ENCODE assay signal across 16 mouse cellular contexts in the genomic region with DNA sequence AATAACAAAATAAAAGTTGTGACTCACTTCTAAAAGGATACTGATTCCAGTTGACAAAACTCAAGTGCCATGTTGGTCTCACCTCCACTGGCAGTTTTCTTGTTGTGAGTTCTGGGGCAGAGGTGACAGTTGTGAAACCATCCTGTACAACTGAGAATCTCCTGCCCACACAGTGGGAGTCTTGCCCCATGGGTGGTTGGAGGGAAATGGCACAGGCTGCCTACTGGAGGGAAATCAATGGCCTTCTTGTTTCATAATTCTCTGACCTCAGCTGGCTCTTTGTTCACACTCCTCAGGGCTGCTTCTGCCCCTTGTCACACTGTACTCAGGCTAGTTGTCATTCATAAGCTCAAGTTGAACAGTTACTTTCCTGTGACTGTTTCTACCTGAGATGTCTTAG. TPM values are rescaled to one million over a fixed set of nuclear protein-coding genes. Genes with fewer than 3 reads are reported as not detected.
DNase-seq lines count a peak whose midpoint lies in the region; TF ChIP-seq lines count a peak whose summit lies in the region.
"Had no signal": no experiment of that assay in that cellular context is flagged by ENCODE, and none has a peak within 500 bp of the region (broad histone marks: within the 10 kb centered on the region; RNA-seq: fewer than 3 reads in every experiment).

No protein-coding gene starts in this region.

- H3K4me3 ChIP-seq in left cerebral cortex, adult 2 months = no peak overlapping the region
- no peak overlapping the region for H3K4me3 ChIP-seq in kidney, adult 2 months (ENCODE audit: insufficient read depth, low read depth, low read length)
- H3K4me3 ChIP-seq: limb, embryonic 15.5 days; neural tube, embryonic 13.5 days had no signal

- no peaks in the 10 kb centered on the region for H3K27me3 ChIP-seq in kidney, adult 2 months (replicated peaks; ENCODE audit: control insufficient read depth, insufficient read depth, low read length)
- H3K27me3 ChIP-seq: CH12.LX; limb, embryonic 15.5 days; neural tube, embryonic 13.5 days had no signal

- peak overlapping the region; percentile 3; the same call in 1 of the 2 replicates for H3K27ac ChIP-seq in left cerebral cortex, adult 2 months
- H3K27ac ChIP-seq in kidney, adult 2 months (ENCODE audit: insufficient read depth, low read depth, low read length) = no peak overlapping the region
- H3K27ac ChIP-seq: limb, embryonic 15.5 days; neural tube, embryonic 13.5 days had no signal

- peak; percentile 64 for DNase-seq in adrenal gland, postnatal 10 days
- DNase-seq in adrenal gland, adult 18-20 months (ENCODE audit: low spot score in 2 of 2) = no peak
- DNase-seq in left cerebral cortex, adult 2 months (ENCODE audit: extremely low spot score in 1 of 2, low spot score in 2 of 2) = no peak
- DNase-seq in left cerebral cortex, postnatal 4 days = no peak
- DNase-seq in adrenal gland, postnatal 25 days = peak; percentile 18
- peak; percentile 58 for DNase-seq in lung, postnatal 36 days
- DNase-seq in heart, postnatal 10 days = no peak
- DNase-seq in kidney, adult 2 months = no peak
- DNase-seq: cerebellum, adult 11 months; cerebellum, postnatal 14 days had no signal

- H3K36me3 ChIP-seq in kidney, adult 2 months (ENCODE audit: control insufficient read depth, insufficient read depth, low read length) = peaks cover 7% of the 10 kb centered on the region

- intact Hi-C loops in left cerebral cortex, adult 2 months (cut with DNase I) = no loop called here
- intact Hi-C loops in left cerebral cortex, postnatal 4 days (cut with DNase I) = no loop called here
- intact Hi-C loops in heart, postnatal 10 days (cut with DNase I) = loop anchor here (2.0 kb wide), 1 partner anchor 35 kb away; no protein-coding TSS in a partner anchor

- no peak for TF ChIP-seq POLR2A in kidney, adult 2 months (IDR thresholded peaks at IDR 0.05; ENCODE audit: low read depth, low read length)

- no peaks in the 10 kb centered on the region for H3K4me1 ChIP-seq in kidney, adult 2 months (ENCODE audit: control insufficient read depth, insufficient read depth, low read length)
- H3K4me1 ChIP-seq: limb, embryonic 15.5 days; neural tube, embryonic 13.5 days had no signal

- no peak for TF ChIP-seq CTCF in left cerebral cortex, adult 2 months (IDR thresholded peaks at IDR 0.05)
- no peak; the same call in 1 of the 2 replicates for TF ChIP-seq CTCF in kidney, adult 2 months (conservative IDR thresholded peaks at IDR 0.05; ENCODE audit: insufficient read depth, insufficient read length, low read depth, low read length)

RNA-seq across cellular contexts. Expression of a gene that starts 11.4 kb away (rescaled TPM):
- total RNA-seq in adrenal gland, postnatal 10 days (2021) = 10 to 100 TPM; 38.4 to 45.0 TPM
- total RNA-seq in adrenal gland, adult 18-20 months (2021) = 10 to 100 TPM; 38.1 to 43.2 TPM
- total RNA-seq in left cerebral cortex, adult 2 months (2021) = 10 to 100 TPM; 63.8 to 65.7 TPM
- total RNA-seq in left cerebral cortex, postnatal 4 days (2021) = 10 to 100 TPM; 80.4 to 81.6 TPM
- 50.8 and 67.0 TPM in 2 replicates for total RNA-seq in adrenal gland, postnatal 25 days (2021)
- total RNA-seq in heart, postnatal 10 days (2021) = 10 to 100 TPM; 22.8 to 29.7 TPM
- polyA plus RNA-seq in kidney, adult 2 months (2012; rRNA removed) = 70.2 and 76.1 TPM in 2 replicates

RNA-seq across cellular contexts. Expression of a gene that starts 16.8 kb away (rescaled TPM):
- 100 to 1,000 TPM; 347 to 385 TPM for total RNA-seq in adrenal gland, postnatal 10 days (2021)
- 100 to 1,000 TPM; 319 to 746 TPM for total RNA-seq in adrenal gland, adult 18-20 months (2021)
- 100 to 1,000 TPM; 170 to 173 TPM for total RNA-seq in left cerebral cortex, adult 2 months (2021)
- total RNA-seq in left cerebral cortex, postnatal 4 days (2021) = 100 to 1,000 TPM; 159 to 160 TPM
- total RNA-seq in adrenal gland, postnatal 25 days (2021) = 262 and 318 TPM in 2 replicates
- 100 to 1,000 TPM; 352 to 392 TPM for total RNA-seq in heart, postnatal 10 days (2021)
- 519 and 608 TPM in 2 replicates for polyA plus RNA-seq in kidney, adult 2 months (2012; rRNA removed)

RNA-seq across cellular contexts. Expression of a gene that starts 37.7 kb away (rescaled TPM):
- total RNA-seq in adrenal gland, postnatal 10 days (2021) = under 1 TPM; 0.24 to 0.45 TPM
- under 1 TPM; 0.30 to 0.35 TPM for total RNA-seq in adrenal gland, adult 18-20 months (2021)
- total RNA-seq in left cerebral cortex, adult 2 months (2021) = 10 to 100 TPM; 12.6 to 15.5 TPM
- total RNA-seq in left cerebral cortex, postnatal 4 days (2021) = 10 to 100 TPM; 23.2 to 24.6 TPM
- total RNA-seq in adrenal gland, postnatal 25 days (2021) = 0.43 and 0.95 TPM in 2 replicates
- total RNA-seq in heart, postnatal 10 days (2021) = under 1 TPM; 0.10 to 0.31 TPM
- 0.05 and 0.14 TPM in 2 replicates for polyA plus RNA-seq in kidney, adult 2 months (2012; rRNA removed)
- polyA plus RNA-seq: heart, embryonic 14.5 days had no signal

RNA-seq across cellular contexts. Expression of a gene that starts 56.3 kb away (rescaled TPM):
- under 1 TPM in 1 of 2 experiments, not detected in 1; 0.18 TPM for total RNA-seq in adrenal gland, postnatal 10 days (2021)
- total RNA-seq in adrenal gland, adult 18-20 months (2021) = not detected
- under 1 TPM; 0.70 to 0.79 TPM for total RNA-seq in left cerebral cortex, adult 2 months (2021)
- under 1 TPM; 0.32 to 0.70 TPM for total RNA-seq in left cerebral cortex, postnatal 4 days (2021)
- not detected in 2 replicates for total RNA-seq in adrenal gland, postnatal 25 days (2021)
- under 1 TPM; 0.84 TPM for total RNA-seq in heart, postnatal 10 days (2021)
- 0.06 TPM in 1 of 2 replicates, not detected in the other for polyA plus RNA-seq in kidney, adult 2 months (2012; rRNA removed)
- total RNA-seq: CH12.LX; gastrocnemius, postnatal 4 days had no signal
- polyA plus RNA-seq: spleen, adult 2 months had no signal

Comparison
In these comparisons a context has a peak if more than half of its experiments do, and no peak if none do; other contexts are left out.
1. DNase-seq: peak in adrenal gland, postnatal 10 days (single experiment), adrenal gland, postnatal 25 days (single experiment) and lung, postnatal 36 days (single experiment); none in adrenal gland, adult 18-20 months (0 of 2), left cerebral cortex, adult 2 months (0 of 2), left cerebral cortex, postnatal 4 days (single experiment), heart, postnatal 10 days (0 of 2) and kidney, adult 2 months (single experiment).